Mouse (Mus musculus): ENCODE measurements around the gene Ctsll3. TPM values are rescaled to one million over a fixed set of nuclear protein-coding genes. Genes with fewer than 3 reads are reported as not detected.

Ctsll3 gene
- not detected for total RNA-seq (2021)

DNA sequence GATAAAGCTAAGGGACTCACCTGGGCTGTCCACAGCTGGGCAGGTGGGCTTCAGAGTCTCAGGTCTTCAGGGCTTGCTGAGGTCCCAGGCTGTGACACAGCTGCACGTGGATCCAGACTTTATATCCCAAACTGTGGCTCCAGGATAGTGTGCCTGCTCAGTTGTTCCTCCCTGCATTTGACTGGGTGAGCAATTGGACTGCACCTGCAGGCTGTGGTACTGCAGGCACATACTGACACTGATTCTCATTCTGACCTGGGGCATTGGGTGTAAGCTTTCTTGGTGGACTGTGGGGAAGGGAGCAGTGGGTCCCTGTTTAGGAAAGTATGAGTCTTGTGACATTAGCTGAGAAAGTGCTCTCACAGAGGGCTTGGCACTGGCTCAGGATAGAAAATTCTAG lies at the start of gene Ctsll3:
Gene Ctsll3, minus strand, starts transcription at position 101 of the 400 bp plus-strand sequence.
- DNase-seq (ENCODE audit: extremely low spot score in 1 of 2, low spot score in 1 of 2): no peak

DNA sequence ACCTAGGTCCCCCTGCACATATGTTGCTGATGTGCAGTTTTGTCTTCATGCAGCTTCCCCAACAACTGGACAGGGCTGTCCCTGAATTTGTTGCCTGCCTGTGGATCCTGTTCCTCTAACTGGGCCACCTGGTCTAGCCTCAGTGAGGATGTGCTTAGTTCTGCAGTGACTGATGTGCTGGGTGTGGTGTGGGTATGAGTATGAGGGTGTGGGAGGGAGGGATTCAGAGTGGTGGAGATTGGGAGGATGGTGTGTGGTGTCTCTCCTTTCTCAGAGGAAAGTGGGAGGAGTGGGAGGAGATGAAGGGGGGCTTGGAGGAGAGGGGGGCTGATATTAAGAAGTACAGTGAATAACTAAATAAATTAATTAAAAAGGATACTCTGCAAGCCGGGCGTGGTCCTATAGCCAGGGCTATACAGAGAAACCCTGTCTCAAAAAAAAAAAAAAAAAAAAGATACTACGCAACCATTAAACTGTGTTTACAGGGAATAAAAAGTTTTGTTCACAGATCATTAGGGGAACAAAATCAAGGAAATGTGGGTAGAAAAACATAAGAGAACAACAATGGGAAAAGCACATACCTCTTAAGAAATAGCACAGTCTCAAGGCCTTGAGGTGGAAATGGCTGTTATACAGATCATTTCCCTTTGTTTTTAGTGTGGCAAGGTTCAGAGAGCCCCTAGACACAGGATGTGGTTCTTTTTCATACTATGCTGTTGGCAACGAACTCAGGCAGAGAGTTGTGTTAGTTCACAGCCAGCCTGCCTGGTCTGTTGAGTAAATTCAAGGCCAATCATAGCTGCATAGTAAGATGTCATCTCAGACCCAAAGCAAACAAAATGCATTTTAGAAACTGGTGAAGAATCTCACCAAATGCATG lies 45.8 kb upstream of the Ctsll3 start:
- DNase-seq (ENCODE audit: extremely low spot score in 1 of 2, low spot score in 1 of 2): no peak

DNA sequence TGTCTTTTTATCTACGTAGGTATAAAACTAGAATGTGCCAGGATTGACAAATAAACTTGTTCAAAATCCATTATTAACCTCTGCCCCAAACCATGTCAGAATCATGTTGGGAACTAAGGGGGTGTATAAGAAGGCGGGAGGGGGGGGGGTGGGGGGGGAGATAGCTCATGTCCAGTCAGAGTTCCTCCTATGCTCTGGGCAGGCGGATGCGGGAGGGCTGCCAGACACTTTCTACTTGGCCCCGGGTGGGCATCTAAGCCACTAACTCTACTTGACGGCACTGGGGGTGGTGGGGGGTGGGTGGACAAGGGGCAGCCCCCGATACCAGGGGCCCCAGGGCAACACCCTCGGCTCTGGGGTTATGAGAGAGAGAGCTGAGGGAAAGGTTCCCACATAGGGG lies 40.5 kb upstream of the Ctsll3 start:
- no peak for DNase-seq (ENCODE audit: extremely low spot score in 1 of 2, low spot score in 1 of 2)

DNA sequence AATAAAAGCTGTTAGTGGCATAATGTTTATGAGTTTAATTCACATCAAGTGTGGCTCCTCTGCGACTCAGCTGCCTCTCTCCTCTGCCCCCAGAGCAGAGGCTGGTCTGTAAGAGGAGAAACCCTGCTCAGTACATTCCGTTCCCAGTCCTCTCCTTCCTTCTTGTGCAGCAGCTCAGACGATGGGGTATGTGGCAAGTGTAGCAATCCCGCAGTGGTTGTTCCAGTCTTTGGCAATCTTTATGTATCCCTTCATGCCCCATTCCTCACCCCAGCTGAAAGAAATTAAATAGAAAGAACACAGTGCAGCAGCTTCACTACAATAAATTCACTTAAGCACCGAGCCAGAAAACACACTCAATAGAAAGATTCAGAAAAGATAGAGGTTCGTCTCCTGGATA lies 40.1 kb upstream of the Ctsll3 start:
- no peak for DNase-seq (ENCODE audit: extremely low spot score in 1 of 2, low spot score in 1 of 2)

DNA sequence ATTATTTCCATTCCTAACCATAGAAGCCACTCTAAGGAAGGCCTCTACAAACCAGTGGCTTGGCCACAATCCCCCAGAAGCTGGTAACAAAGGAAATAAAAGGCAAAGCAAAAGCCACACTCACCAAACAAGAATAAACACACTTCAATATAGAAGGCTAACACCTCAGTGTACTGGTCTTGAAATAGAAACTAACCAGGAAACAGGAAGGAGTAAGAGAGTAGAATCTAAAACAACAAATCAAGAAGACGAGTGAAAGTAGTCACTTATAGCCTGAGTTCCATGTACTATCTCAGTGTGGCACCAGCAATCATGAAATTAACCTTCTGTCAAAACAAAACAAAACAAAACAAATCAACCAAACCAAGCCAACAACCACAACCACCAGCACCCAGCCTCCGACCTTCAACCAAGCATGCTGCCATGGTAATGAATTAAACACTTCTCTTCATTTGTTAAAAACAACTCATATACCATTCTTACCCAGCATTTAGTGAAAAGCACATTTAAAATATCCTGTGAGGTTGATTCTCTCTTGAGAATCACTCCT lies 36.8 kb upstream of the Ctsll3 start:
- no peak for DNase-seq (ENCODE audit: extremely low spot score in 1 of 2, low spot score in 1 of 2)

DNA sequence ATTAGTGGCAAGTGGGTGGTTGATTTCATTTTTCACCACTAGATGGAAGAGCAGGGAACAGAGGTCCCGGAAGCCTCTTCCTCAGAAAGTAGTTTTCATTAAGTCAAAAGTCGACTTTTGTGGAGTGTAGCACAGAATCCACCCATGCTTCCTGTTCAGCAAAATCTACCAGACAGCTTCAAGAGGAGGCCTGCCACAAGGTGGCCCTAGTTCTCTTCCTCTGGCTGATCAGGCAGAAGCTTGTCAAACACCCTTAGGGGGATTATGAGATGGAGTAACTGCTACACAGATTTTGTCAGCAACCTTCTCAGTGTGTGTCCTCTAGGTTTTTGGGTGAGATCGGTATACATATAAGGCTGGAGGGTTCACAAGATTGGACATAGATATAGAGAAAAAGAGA lies 23.4 kb upstream of the Ctsll3 start:
- DNase-seq (ENCODE audit: extremely low spot score in 1 of 2, low spot score in 1 of 2): no peak

DNA sequence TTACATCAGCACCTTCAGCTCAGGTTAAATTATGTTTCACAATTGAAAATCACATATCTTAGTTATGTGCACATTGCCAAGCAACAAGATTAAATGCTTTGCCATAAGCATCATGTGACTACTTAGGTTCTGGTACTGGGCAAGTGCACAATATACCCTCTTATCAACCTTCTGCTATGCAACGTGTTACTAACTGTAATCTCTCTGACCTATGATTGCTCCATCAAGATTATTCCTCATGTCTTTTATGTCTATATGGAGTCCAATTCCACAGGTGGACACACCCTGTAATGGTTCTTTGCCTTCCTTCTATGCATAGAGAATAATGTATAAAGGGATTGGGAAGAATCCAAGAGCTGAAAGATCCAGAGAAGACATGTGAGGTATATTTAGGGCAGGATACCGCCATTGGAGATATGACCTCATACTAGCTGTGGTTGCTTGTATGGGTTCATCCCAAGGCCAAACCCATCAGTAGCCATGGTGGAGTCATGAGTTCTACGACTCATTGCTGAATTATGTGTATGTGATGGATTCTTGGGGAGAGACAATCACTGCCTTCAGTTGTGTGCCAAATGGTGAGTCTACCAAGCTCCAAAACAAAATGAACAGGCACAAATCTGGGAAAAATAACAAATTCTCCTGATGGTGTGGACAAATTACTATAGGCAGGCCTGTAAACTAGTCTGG lies 18.0 kb upstream of the Ctsll3 start:
- no peak for DNase-seq (ENCODE audit: extremely low spot score in 1 of 2, low spot score in 1 of 2)

DNA sequence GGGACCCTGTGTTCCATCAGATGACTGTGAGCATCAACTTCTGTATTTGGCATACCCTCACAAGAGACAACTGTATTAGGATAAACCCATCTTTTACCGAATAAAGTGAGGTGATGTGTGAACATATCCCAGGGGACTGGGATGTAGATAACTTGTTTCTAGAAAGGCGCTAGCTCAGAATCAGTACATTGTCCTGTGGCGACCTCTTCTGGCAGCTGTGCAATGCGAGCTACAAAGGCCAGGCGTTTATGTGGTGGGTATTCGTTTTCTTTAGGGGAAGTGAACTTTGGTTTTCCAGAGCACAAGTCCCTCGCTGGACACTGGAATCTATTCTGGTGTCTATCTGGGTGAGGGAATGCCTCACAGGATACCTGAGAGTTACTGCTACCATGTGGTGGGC lies 16.8 kb upstream of the Ctsll3 start:
- peak; percentile 19 to 69 for DNase-seq (ENCODE audit: extremely low spot score in 1 of 2, low spot score in 1 of 2)

DNA sequence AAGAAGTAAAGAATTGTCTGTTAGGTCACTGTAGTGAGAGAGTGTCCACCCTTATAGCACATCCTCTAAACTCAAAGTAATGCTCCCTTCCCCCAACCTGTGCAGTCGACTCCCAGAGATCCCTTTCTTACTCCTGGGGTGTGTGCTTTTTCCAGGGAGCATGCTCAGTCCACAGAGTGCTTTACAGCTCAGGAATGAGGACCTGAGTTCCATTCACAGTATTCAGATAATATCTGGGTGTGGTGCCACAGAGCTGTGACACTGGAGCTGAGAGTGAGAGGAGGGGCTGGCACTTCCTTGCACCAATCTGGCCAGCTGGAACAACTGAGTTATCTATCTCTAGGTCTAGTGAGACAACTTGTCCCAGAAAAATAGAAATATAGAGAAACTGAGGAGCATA lies 11.1 kb upstream of the Ctsll3 start:
- DNase-seq (ENCODE audit: extremely low spot score in 1 of 2, low spot score in 1 of 2): no peak

DNA sequence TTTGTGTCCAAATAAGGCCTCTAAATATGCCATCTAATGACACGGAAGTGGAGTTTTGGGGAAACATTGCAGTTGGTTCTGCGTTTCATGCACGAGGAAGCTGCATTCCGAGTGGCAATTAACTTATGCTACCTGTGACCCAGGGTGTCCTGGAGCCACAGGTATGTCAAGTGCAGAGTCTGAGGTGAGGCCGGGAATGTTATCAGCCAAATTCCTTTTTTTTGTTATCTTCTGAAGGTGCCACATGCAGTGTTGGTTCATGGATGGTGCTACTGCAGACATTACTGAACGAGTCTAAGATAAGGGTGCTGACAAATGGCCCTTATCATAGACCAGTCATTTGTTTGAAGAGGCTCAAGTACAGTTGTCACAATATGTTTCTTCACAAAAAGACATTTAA lies 10.1 kb upstream of the Ctsll3 start:
- DNase-seq (ENCODE audit: extremely low spot score in 1 of 2, low spot score in 1 of 2): no peak

DNA sequence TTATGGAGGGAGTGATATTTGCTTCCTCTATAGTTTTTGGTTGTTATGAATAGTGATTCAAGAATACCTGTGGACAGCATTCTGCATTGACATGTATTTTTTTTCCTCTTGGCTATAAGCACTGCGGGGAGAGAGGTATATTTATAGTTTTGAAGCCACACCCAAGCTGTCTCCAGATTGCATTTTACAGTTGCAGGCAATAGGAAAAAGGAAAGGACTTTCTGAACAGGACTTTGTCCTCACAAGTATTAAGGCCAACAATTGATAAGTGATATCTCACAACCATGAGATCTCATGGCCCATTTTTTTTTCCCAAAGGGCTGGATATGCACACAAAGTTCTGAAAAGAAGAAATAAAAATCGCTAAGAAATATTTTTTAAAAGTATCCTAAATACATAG lies 7.0 kb upstream of the Ctsll3 start:
- no peak for DNase-seq (ENCODE audit: extremely low spot score in 1 of 2, low spot score in 1 of 2)

DNA sequence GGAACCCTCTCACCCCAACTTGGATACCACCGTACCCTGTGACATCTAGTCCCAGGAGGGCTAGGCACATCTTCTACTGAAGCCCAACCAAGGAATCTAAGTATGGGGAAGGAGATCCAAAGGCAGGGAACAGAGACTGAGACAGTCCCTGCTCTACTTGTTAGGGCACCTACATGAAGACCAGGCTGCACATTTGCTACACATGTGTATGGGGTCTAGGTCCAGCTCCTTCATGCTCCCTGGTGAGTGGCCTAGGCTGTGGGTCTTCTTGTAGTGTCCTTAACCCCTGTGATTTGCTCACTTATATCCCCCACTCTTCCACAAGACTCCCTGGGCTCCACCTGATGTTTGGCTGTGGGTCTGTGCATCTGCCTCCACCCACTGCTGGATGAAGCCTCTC lies 13.2 kb downstream of the Ctsll3 start:
- DNase-seq (ENCODE audit: extremely low spot score in 1 of 2, low spot score in 1 of 2): no peak

DNA sequence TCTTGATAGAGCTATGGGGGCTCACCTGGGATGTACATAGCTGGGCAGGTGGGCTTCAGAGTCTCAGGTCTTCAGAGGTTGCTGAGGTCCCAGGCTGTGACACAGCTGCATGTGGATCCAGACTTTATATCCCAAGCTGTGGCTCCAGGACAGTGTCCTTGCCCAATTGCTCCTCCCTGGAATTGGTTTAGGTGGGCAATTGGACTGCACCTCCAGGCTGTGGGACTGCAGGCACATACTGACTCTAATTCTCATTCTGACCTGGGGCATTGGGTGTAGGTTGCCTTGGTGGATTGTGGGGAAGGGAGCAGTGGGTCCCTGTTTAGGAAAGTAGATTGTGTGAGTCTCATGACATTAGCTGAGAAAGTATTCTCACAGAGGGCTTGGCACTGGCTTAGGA lies 16.4 kb downstream of the Ctsll3 start, which contains the start of gene BC051665:
Gene BC051665, minus strand, starts transcription at position 101 of the 400 bp plus-strand sequence.
- no peak for DNase-seq (ENCODE audit: extremely low spot score in 1 of 2, low spot score in 1 of 2)

DNA sequence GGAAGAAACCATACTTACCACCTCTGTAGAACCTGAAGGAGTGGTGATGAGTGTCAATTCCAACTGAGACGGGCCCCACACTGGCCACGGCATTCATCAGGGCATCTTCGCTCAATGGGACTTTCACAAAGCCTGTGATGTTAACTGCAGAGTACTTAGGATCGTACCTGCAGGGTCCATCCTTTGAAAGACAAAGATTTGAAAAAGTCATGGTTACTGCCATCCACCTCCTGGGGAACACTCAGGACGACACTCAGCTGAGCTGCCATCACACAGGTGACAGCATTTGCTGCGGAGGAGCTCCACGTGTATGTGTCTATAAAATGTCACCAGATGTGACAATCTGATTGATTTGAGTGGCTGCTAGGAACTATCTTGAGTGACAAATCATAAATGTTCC lies 19.3 kb downstream of the Ctsll3 start:
- no peak for DNase-seq (ENCODE audit: extremely low spot score in 1 of 2, low spot score in 1 of 2)

DNA sequence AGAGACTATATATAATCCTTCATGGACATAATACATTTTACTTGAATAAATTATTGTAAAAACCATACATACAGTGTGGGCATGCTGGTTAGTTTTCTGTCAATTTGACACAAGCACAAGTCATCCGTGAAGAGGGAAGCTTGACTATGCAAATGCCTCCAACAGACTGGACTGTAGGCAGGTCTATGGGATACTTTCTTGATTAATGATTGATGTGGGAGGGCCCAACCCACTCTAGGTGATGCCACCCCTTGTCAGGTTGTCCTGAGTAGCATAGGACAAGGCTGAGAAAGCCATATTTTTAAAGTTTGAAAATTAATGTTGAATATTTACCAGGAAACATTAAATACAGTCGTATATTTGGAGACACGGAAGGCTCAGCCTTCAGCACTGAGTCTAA lies 22.1 kb downstream of the Ctsll3 start:
- no peak for DNase-seq (ENCODE audit: extremely low spot score in 1 of 2, low spot score in 1 of 2)

DNA sequence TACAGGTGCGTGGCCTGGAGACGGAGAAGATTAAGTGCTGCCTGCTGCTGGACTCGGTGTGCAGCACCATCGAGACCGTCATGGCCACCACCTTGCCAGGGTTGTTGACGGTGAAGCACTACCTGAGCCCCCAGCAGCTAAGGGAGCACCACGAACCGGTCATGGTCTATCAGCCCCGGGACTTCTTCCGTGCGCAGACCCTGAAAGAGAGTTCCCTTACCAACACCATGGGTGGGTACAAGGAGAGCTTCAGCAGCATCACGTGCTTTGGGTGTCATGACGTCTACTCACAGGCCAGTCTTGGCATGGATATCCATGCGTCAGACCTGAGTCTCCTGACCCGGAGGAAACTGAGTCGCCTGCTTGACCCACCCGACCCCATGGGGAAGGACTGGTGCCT lies 41.5 kb downstream of the Ctsll3 start:
- no peak for DNase-seq (ENCODE audit: extremely low spot score in 1 of 2, low spot score in 1 of 2)

DNA sequence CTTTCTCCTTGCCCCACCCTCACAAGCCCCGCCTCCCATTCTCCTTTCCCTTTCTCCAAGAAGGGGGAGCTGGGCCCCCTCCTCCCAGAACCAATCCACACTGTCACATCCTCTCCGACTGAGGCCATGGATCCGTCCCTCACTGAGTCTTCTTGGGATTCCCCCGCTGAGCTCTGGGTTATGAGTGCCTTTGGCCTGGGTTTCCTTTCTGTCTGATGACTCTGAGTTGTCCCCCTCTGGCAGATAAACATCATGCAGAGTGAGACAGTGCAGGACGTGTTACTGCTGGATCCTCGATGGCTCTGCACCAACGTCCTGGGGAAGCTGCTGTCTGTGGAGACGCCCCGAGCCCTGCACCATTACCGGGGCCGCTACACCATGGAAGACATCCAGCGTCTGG lies 42.3 kb downstream of the Ctsll3 start:
- DNase-seq (ENCODE audit: extremely low spot score in 1 of 2, low spot score in 1 of 2): no peak

DNA sequence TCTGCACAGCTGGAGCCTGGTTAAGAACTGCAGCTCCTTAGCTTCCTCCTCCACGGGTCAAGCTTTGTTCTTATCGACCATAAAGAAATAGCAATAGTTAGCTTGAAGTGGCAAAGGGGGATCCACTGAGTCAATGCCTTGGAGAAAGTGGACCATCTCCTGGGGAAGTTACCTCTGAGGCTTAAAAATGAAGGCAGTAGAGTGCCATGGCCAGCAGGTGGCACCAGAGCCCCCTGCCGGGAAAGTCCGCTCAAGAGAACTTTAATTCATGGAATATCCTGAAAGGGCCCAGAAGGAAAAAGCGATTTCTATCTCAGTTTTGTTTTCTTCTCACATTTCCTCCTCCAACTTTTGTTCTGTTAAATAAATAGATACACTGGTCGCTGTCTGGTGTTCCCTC lies 43.5 kb downstream of the Ctsll3 start:
- DNase-seq (ENCODE audit: extremely low spot score in 1 of 2, low spot score in 1 of 2): peak in 1 of 2 experiments; percentile 62

DNA sequence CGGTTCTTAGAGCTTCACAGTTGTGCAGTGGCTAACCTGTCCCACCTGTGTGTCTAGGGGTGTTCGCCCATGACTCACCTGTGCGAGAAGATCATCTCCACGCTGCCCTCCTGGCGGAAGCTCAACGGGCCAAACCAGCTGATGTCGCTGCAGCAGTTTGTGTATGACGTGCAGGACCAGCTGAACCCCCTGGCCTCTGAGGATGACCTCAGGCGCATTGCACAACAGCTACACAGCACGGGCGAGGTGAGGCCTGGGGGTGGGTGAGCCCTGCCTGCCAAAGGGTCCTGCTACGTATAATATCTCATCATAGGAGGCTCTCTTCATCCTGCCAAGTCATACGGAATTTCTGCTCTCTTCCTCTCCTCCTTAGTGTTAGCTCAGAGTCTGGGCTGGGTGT lies 45.4 kb downstream of the Ctsll3 start:
- no peak for DNase-seq (ENCODE audit: extremely low spot score in 1 of 2, low spot score in 1 of 2)

DNA sequence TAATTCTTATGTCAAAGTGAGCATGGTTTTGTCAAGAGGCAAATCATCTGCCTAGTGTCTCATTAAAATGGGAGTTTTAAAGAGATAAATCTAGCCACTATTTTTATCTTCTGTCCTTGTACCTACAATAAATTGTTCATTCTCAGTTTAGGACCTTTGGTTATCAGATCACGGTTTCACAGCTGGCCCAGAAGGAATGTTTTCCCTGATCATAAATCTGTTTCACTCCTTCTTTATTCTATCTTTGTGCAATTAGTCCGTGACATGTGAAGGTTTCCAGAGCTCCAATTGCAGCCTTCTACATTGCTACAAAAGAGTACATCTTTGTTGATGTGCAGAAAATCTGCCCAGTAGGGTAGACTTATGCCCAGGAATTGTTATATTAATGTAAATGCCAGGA lies 47.4 kb downstream of the Ctsll3 start:
- DNase-seq (ENCODE audit: extremely low spot score in 1 of 2, low spot score in 1 of 2): no peak

DNA sequence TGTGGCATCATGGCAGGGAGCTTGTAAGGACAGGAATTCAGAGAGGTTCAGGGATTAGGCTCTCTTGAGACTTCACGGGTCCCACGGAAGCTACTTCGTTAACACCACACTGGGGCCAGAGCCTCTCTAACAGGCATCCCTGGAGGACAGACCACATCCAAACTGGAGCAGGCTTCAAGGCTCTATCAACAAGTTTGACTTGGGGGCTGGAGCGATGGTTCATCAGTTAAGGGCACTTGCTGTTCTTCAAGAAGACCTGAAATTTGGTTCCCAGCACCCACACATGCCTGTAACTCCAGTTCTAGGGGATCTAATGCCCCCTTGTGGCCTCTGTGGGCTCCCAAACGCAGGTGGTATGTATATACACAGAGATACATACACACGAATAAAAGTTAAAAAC lies 49.4 kb downstream of the Ctsll3 start:
- no peak for DNase-seq (ENCODE audit: extremely low spot score in 1 of 2, low spot score in 1 of 2)

DNA sequence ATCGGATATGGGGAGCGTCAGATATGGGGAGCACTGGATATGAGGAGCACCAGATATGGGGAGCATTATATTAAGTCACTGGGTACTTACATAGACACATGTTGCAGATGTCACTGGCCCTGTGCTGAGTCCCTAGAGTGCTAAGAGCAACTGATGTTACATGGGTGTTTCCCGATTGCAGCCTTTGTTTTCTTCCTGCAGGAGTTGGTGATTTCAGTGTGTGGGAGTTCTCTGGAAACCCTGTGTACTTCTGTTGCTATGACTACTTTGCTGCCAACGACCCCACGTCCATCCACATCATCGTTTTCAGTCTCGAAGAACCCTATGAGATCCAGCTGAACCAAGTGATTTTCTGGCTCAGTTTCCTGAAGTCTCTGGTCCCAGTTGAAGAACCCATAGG lies 51.7 kb downstream of the Ctsll3 start:
- no peak for DNase-seq (ENCODE audit: extremely low spot score in 1 of 2, low spot score in 1 of 2)

Data from layer of hippocampus, postnatal 25 days (tissue).